Mouse (Mus musculus) heart, embryonic 14.5 days (tissue): ENCODE results near the gene Tiam1. TPM values are rescaled to one million over a fixed set of nuclear protein-coding genes. Genes with fewer than 3 reads are reported as not detected.

Experiments used
- ATAC-seq: fragments of 200-750 bp; cut with Nextera tagmentation; 2 replicates; pipeline ENCODE4 v1.8.0; 2017; ENCODE audit warnings: low read depth, moderate TSS enrichment; ENCODE audit not compliant: insufficient number of reproducible peaks, insufficient read depth, low FRiP score
- H3K27ac ChIP-seq, 2 experiments: fragments of 200-500 bp in 1 of 2; fragments of 300-500 bp in 1 of 2; sonication (generic) in 1 of 2; replicated peaks in 1 of 2; 2 replicates each; pipeline ENCODE4 v1.5.1; 2012 to 2014; ENCODE audit warnings: low read depth in 2 of 2, low read length in 2 of 2, control low read depth in 1 of 2, mild to moderate bottlenecking in 1 of 2, mixed read lengths in 1 of 2; ENCODE audit not compliant: control insufficient read depth in 1 of 2, insufficient read depth in 1 of 2
- H3K27me3 ChIP-seq: fragments of 300-500 bp; sonication (generic); 2 replicates; pipeline ENCODE4 v1.6.1; 2014; ENCODE audit warnings: mild to moderate bottlenecking, low read length, control low read depth; ENCODE audit not compliant: control insufficient read depth, insufficient read depth
- H3K36me3 ChIP-seq: fragments of 300-500 bp; sonication (generic); 2 replicates; pipeline ENCODE4 v1.6.1; 2014; ENCODE audit warnings: mild to moderate bottlenecking, control low read depth, low read length, mixed read lengths; ENCODE audit not compliant: control insufficient read depth, insufficient read depth
- H3K4me1 ChIP-seq, 2 experiments: fragments of 200-500 bp in 1 of 2; fragments of 300-500 bp in 1 of 2; sonication (generic) in 1 of 2; 2 replicates each; pipeline ENCODE4 v1.6.1; 2012 to 2014; ENCODE audit warnings: low read length in 2 of 2, control low read depth in 1 of 2, mixed read lengths in 1 of 2; ENCODE audit not compliant: control insufficient read depth in 2 of 2, insufficient read depth in 2 of 2
- H3K4me2 ChIP-seq: fragments of 300-500 bp; sonication (generic); 2 replicates; pipeline ENCODE4 v1.6.1; 2014; ENCODE audit warnings: mild to moderate bottlenecking, low read length
- H3K4me3 ChIP-seq, 2 experiments: fragments of 200-500 bp in 1 of 2; fragments of 300-500 bp in 1 of 2; sonication (generic) in 1 of 2; 2 replicates each; pipeline ENCODE4 v1.5.1; 2012 to 2014; ENCODE audit warnings: low read length in 2 of 2, mild to moderate bottlenecking in 2 of 2, control low read depth in 1 of 2, low read depth in 1 of 2, moderate library complexity in 1 of 2; ENCODE audit not compliant: control insufficient read depth in 1 of 2, insufficient read depth in 1 of 2
- H3K9ac ChIP-seq: fragments of 300-500 bp; sonication (generic); 2 replicates; pipeline ENCODE4 v1.6.1; 2014; ENCODE audit warnings: mild to moderate bottlenecking, low read length
- H3K9me3 ChIP-seq: fragments of 300-500 bp; sonication (generic); 2 replicates; pipeline ENCODE4 v1.6.1; 2016; ENCODE audit warnings: low read length, control low read depth; ENCODE audit not compliant: control insufficient read depth
- WGBS: fragments of 180-500 bp; shearing (Covaris S2); extraction: QIAGEN DNeasy Blood & Tissue Kit; methylation state at CpG from one replicate; pipeline ENCODE4 v1.1.7; 2014; 5-methylcytosine and 5-hydroxymethylcytosine counted together
- polyA plus RNA-seq: library from polyadenylated mRNA; unstranded; fragments of >200 nt; fragmentation: Nextera tagmentation; extraction: Ambion mirVana; gene quantifications from 2 replicates; pipeline ENCODE4 v1.2.1, GENCODE M21; 2014

The Tiam1 gene
- polyA plus RNA-seq, 1 experiment from 2014 or later = 12.6 TPM

DNA sequence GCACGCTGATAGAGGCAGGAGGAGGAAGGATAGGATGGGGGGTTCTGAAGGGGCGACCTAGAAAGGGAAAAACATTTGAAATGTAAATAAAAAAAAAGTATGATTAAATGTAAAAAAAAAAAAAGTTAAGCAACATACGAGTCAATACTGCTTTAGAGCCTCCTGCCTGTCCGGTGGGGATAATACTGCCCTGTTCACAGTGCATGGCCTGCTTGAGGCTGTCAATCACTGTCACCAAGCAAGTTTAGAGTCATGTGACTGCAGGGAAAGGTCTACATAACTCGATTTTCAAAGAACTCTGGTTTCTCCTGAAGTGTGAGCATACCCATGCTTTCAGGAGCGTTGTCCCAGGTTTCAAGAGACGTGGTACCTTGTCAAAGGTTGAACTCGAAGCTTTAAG, 15.2 kb downstream of the Tiam1 start:
- Histone ChIP-seq H3K36me3 (no peaks in the 10 kb centered on the region), H3K27ac (peak overlapping the region; percentile 43 to 51), H3K4me2 (peak overlapping the region; percentile 29; the same call in 1 of the 2 replicates), H3K4me1 (peaks cover 14 to 32% of the 10 kb centered on the region in 2 experiments), H3K27me3 (no peaks in the 10 kb centered on the region), H3K4me3 (no peak overlapping the region), H3K9me3 (no peaks in the 10 kb centered on the region), H3K9ac (no peak overlapping the region)
- ATAC-seq = no peak
- WGBS = 57% methylated on average over 8 of the region's 8 CpGs

DNA sequence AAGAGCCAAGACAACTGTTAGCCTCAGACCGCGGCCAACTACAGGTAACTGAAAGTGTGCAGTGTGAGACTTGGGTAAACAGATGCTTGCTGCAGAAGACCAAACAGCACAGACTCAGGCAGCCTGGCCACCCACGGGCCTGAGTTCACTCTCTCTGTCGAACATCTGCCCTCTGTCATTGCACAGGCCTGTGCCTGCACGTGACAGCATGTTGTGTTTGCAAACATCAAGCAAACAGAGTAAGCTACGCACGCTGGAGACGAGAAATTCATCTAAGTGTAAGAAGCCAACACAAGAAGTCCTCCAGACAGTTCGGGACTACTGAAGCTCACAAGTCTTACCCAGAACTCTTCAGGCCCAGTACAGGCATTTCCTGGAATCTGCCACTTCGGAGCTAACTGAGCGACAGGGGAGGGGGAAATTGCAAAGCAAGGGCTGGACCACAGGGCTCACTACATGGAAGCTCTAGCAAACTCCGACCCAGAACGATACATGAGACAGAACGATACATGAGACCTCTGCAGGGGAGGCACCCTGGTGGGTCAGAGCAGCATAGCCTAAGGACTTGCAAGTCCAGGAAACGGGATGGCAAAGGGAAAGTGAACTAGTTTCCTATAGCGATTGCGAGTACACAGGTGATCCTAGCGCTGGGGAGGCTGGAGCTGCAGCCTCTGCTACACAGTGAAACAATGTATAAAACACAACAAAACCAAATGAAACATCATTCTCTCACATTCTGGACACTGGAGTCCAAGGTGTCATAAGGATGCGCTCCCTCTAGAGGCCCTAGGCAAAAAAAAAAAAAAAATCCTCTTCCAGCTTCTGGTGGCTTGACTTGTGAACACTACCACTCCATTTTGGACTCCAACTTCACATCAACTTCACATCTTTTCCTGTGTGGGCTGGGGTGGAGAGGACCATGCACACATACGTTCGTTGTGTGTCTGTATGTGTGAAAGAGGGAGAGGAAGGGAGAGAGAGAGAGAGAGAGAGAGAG, 18.0 kb downstream of the Tiam1 start:
- H3K27ac ChIP-seq = no peak overlapping the region

DNA sequence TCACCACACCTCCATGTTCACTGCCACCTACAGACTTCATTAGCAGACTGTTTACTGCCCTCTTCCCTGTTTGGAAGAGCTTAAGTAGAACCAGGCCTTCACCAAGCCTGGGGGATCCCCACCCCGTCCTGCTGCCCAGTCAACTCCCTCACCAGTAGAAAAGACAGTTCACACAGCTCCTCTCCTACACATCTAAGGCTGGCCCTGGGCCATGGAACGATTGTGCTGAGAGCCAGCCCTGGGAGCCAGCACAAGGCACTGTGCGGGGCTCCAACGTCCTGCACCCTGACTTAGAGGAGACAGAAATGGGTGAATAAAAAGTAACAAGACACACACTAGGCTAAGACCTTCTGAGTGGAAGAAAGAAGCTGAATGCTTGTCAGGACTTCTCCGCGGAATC, 20.5 kb downstream of the Tiam1 start:
- H3K4me1 ChIP-seq = peaks cover 26 to 30% of the 10 kb centered on the region in 2 experiments
- no peak overlapping the region for H3K4me3 ChIP-seq
- no peak overlapping the region for H3K9ac ChIP-seq
- H3K9me3 ChIP-seq = peaks cover 8% of the 10 kb centered on the region; the same call in 1 of the 2 replicates
- WGBS = 75% methylated on average over 6 of the region's 6 CpGs
- H3K27me3 ChIP-seq = no peaks in the 10 kb centered on the region
- no peak overlapping the region for H3K4me2 ChIP-seq
- H3K36me3 ChIP-seq = no peaks in the 10 kb centered on the region
- no peak overlapping the region for H3K27ac ChIP-seq
- ATAC-seq = no peak

More for the DNA sequence above, 18.0 kb downstream of the Tiam1 start:
- no peak for ATAC-seq
- no peak overlapping the region for H3K4me3 ChIP-seq
- no peaks in the 10 kb centered on the region for H3K9me3 ChIP-seq
- WGBS = 63% methylated on average over 21 of the region's 21 CpGs
- H3K9ac ChIP-seq = no peak overlapping the region
- H3K27me3 ChIP-seq = no peaks in the 10 kb centered on the region
- H3K4me2 ChIP-seq = no peak overlapping the region
- peaks cover 31 to 41% of the 10 kb centered on the region in 2 experiments for H3K4me1 ChIP-seq
- H3K36me3 ChIP-seq = no peaks in the 10 kb centered on the region

DNA sequence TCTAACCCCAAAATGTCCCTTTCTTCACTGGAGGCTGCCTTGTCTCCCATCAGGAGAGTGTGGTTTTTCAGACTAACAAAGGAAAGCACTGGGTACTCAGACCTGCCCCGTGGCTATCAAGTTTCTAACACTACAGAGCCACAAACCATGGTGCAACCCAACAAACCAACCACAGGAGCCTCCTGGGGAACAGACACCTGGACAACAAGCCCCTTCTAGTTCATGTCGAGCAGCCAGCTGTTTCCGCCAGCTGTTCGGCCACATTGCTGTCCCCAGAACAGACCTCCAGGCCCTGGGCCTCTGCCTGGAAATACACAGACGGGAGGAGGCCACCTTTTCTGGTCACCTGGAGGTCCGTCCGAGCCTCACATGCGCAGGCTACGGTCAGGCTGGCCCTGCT, 21.1 kb downstream of the Tiam1 start:
- no peak overlapping the region for H3K4me3 ChIP-seq
- H3K9ac ChIP-seq = no peak overlapping the region; the same call in 1 of the 2 replicates
- ATAC-seq = no peak
- no peaks in the 10 kb centered on the region for H3K27me3 ChIP-seq
- WGBS = 77% methylated on average over 9 of the region's 9 CpGs
- peaks cover 8% of the 10 kb centered on the region; the same call in 1 of the 2 replicates for H3K9me3 ChIP-seq
- no peaks in the 10 kb centered on the region for H3K36me3 ChIP-seq
- no peak overlapping the region for H3K27ac ChIP-seq
- H3K4me1 ChIP-seq = peaks cover 25 to 28% of the 10 kb centered on the region in 2 experiments
- no peak overlapping the region for H3K4me2 ChIP-seq

DNA sequence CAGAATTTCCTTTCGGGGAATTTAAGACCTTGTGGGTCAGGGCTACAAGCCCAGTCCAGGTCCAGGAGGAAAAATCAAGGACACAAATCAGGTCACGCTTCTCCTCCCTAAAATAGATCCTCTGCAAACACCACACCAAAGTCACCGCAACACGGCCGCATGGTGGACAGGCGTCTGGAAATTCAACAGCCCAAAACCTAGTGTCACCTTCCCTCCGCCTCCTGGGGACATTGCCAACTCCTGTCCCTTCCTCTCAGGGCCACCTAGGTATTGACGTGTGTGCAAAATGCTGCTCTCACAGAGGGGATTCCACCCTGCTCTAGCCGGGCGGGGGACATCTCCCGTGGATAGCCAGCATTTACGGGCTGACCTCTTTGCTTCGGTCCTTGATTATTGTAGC, 21.8 kb downstream of the Tiam1 start:
- WGBS = 38% methylated on average over 13 of the region's 13 CpGs
- ATAC-seq = no peak
- Histone ChIP-seq H3K4me1 (peaks cover 23 to 25% of the 10 kb centered on the region in 2 experiments), H3K9ac (peak overlapping the region; percentile 31; the same call in 1 of the 2 replicates), H3K9me3 (peaks cover 8% of the 10 kb centered on the region; the same call in 1 of the 2 replicates), H3K4me2 (peak overlapping the region; percentile 31), H3K36me3 (no peaks in the 10 kb centered on the region), H3K27me3 (no peaks in the 10 kb centered on the region), H3K27ac (peak overlapping the region; percentile 7 to 55; a peak in 2 of 4 replicates), H3K4me3 (no peak overlapping the region)

DNA sequence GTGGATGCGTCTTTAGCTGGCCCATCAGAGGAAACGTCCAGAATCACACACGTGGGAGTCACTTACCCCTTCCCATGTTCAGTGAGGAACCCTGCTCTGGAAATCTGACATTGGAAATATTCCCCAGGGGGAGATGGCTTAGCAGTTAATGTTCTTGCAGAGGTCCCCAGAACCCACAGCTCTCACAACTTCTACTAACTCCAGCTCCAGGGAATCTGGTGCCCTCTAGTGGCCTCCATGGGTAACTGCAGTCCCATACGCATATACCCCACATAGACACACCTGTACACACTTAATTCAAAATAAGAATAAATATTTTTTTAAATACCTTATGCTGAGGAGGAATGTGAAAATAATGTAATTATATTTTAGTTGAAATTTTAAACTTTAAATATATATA, 23.6 kb downstream of the Tiam1 start:
- Histone ChIP-seq H3K36me3 (no peaks in the 10 kb centered on the region), H3K9me3 (peaks cover 8% of the 10 kb centered on the region; the same call in 1 of the 2 replicates), H3K9ac (no peak overlapping the region), H3K4me2 (no peak overlapping the region), H3K4me1 (peaks cover 9 to 20% of the 10 kb centered on the region in 2 experiments), H3K27ac (no peak overlapping the region), H3K27me3 (no peaks in the 10 kb centered on the region), H3K4me3 (no peak overlapping the region)
- ATAC-seq = no peak
- WGBS = over 99% methylated on average over 4 of the region's 4 CpGs

DNA sequence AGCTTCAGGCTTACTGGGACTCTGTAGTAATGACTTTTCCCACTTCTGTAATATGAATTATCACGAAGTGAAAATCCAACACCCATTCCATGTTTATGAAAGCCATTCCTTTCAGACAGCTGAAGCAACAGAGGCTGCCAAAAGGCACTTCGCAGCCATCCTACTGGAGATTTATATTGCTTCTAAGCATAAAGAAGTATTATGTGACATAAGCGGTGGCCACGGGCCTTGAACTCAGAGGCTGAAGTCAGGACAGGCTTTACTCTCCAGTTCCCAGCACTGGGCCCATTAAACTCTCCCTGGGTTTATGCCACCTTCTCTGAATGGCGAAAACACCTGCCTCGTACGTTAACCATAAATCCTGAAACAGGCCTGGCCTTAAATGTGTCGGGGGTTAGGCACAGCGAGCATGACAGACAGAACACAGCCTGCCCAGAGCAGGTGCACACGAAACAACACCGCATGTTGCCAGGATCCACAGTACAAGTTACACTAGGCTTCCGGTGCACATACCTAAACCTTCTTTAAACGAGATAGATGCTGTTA, 26.9 kb downstream of the Tiam1 start:
- H3K36me3 ChIP-seq = no peaks in the 10 kb centered on the region
- H3K27me3 ChIP-seq = no peaks in the 10 kb centered on the region
- no peak for ATAC-seq
- 89% methylated on average over 13 of the region's 13 CpGs for WGBS
- no peak overlapping the region for H3K9ac ChIP-seq
- peaks cover 8% of the 10 kb centered on the region; the same call in 1 of the 2 replicates for H3K9me3 ChIP-seq
- H3K4me3 ChIP-seq = no peak overlapping the region
- H3K4me1 ChIP-seq = peaks cover 0 to 8% of the 10 kb centered on the region in 2 experiments; a peak in 2 of 4 replicates
- no peak overlapping the region for H3K27ac ChIP-seq
- H3K4me2 ChIP-seq = no peak overlapping the region
